Mouse (Mus musculus): ENCODE results near the gene Gm11077.

GRCm38 (mm10) chr6:140768859-140769640, 40.0 kb downstream of the Gm11077 start:
- TF ChIP-seq CTCF (IDR thresholded peaks at IDR 0.05; ENCODE audit: low read depth) (no peak), EP300 (optimal IDR thresholded peaks at IDR 0.05) (no peak)

All from stomach, postnatal 0 days (tissue).